Mouse (Mus musculus): Measurements from ENCODE around the gene Hnrnpu.

DNA sequence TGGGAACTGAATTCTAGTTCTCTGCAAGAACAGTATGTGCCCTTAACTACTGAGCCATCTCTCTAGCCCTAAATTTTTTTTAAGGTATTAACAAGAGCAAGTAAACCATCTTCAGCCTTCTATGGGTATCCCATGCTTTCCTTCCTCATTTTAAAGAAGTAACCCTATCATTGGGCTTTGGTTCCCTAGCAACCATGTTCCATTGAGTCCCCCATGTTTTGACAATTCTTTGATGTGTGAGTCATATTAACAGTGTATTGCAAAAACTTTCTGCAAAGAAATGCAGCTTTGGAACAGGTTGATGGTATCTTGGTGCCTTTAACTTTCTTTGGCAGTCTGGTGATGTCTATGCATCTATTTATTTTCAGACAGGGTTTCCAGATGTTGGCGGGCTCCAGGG is 43.5 kb downstream of the Hnrnpu start:
- TF ChIP-seq POLR2A (IDR thresholded peaks at IDR 0.05; ENCODE audit: control insufficient read depth, low read depth, low read length): no peak
- TF ChIP-seq CTCF (IDR thresholded peaks at IDR 0.05; ENCODE audit: control insufficient read depth, insufficient read depth, insufficient replicate concordance, low read depth, low read length): no peak

All from testis, adult 2 months (tissue).